Mouse (Mus musculus): Measurements from ENCODE around the gene Syf2. TPM values are rescaled to one million over a fixed set of nuclear protein-coding genes. Genes with fewer than 3 reads are reported as not detected.
A peak's percentile ranks its signal among the peaks of the same experiment; 100 is the strongest.

Gene Syf2
- total and polyA plus RNA-seq, 3 experiments = 94.6 to 165 (median 103) TPM

GRCm38 (mm10) chr4:134919733-134920540 lies 10.8 kb upstream of the Syf2 start (continued):
- peak; percentile 79 for TF ChIP-seq MYC (IDR thresholded peaks at IDR 0.05; ENCODE audit: low read depth, low read length)
- no peak for TF ChIP-seq ZC3H11A (IDR thresholded peaks at IDR 0.05; ENCODE audit: low read depth, low read length)
- TF ChIP-seq TBP (IDR thresholded peaks at IDR 0.05; ENCODE audit: low read depth, low read length) = peak; percentile 93; the same call in 1 of the 2 replicates
- TF ChIP-seq JUND (IDR thresholded peaks at IDR 0.05; ENCODE audit: low read depth, low read length) = no peak

- Histone ChIP-seq H3K4me3 (ENCODE audit: control insufficient read depth in 1 of 2, insufficient read depth in 1 of 2, low read depth in 2 of 2, low read length in 2 of 2) (peak overlapping the region in 1 of 2 experiments; percentile 67; a peak in 1 of 4 replicates), H3K36me3 (ENCODE audit: control insufficient read depth in 1 of 2, insufficient read depth in 2 of 2, low read length in 2 of 2) (peaks cover 12 to 37% of the 10 kb centered on the region in 2 experiments), H3K4me1 (ENCODE audit: control insufficient read depth in 1 of 2, insufficient read depth in 2 of 2, low read length in 2 of 2) (peaks cover 33 to 57% of the 10 kb centered on the region in 2 experiments), H3K9me3 (replicated peaks; ENCODE audit: insufficient read depth, low read length) (no peaks in the 10 kb centered on the region), H3K27ac (ENCODE audit: control insufficient read depth, low read depth, low read length) (peak overlapping the region; percentile 97), H3K79me2 (ENCODE audit: control insufficient read depth, insufficient read depth, low read length, poor library complexity) (peaks cover 23% of the 10 kb centered on the region), H3K9ac (ENCODE audit: control insufficient read depth, low read depth, low read length, poor library complexity, severe bottlenecking) (peak overlapping the region; percentile 73), H3K27me3 (ENCODE audit: control insufficient read depth in 1 of 2, insufficient read depth in 2 of 2, low read length in 2 of 2) (no peaks in the 10 kb centered on the region)
- DNase-seq (ENCODE audit: low read depth, low spot score) = no peak
- TF ChIP-seq NELFE (IDR thresholded peaks at IDR 0.05; ENCODE audit: low read depth, low read length) (no peak), ZC3H11A (IDR thresholded peaks at IDR 0.05; ENCODE audit: low read depth, low read length) (peak; percentile 74; the same call in 1 of the 2 replicates)
These were observed 10.1 kb upstream of the Syf2 start for GRCm38 (mm10) chr4:134920631-134921030.

GRCm38 (mm10) chr4:134921703-134922102 lies 9.0 kb upstream of the Syf2 start:
- DNase-seq (ENCODE audit: low read depth, low spot score) = peak; percentile 24
- Histone ChIP-seq H3K79me2 (ENCODE audit: control insufficient read depth, insufficient read depth, low read length, poor library complexity) (peaks cover 30% of the 10 kb centered on the region), H3K4me3 (ENCODE audit: control insufficient read depth in 1 of 2, insufficient read depth in 1 of 2, low read depth in 2 of 2, low read length in 2 of 2) (no peak overlapping the region), H3K27me3 (ENCODE audit: control insufficient read depth in 1 of 2, insufficient read depth in 2 of 2, low read length in 2 of 2) (no peaks in the 10 kb centered on the region), H3K9me3 (replicated peaks; ENCODE audit: insufficient read depth, low read length) (no peaks in the 10 kb centered on the region), H3K27ac (ENCODE audit: control insufficient read depth, low read depth, low read length) (no peak overlapping the region), H3K9ac (ENCODE audit: control insufficient read depth, low read depth, low read length, poor library complexity, severe bottlenecking) (no peak overlapping the region), H3K36me3 (ENCODE audit: control insufficient read depth in 1 of 2, insufficient read depth in 2 of 2, low read length in 2 of 2) (peaks cover 22 to 44% of the 10 kb centered on the region in 2 experiments), H3K4me1 (ENCODE audit: control insufficient read depth in 1 of 2, insufficient read depth in 2 of 2, low read length in 2 of 2) (peaks cover 29 to 50% of the 10 kb centered on the region in 2 experiments)
- no peak for TF ChIP-seq USF2 (IDR thresholded peaks at IDR 0.05; ENCODE audit: borderline replicate concordance in 1 of 2, insufficient read depth in 1 of 2, low read depth in 1 of 2, low read length in 2 of 2)
- no peak for TF ChIP-seq HCFC1 (IDR thresholded peaks at IDR 0.05; ENCODE audit: low read depth, low read length)
- TF ChIP-seq ZNF384 (IDR thresholded peaks at IDR 0.05; ENCODE audit: low read depth, low read length) = no peak
- no peak for TF ChIP-seq KAT2A (conservative IDR thresholded peaks at IDR 0.05; ENCODE audit: low read depth, low read length)
- no peak for TF ChIP-seq ETS1 (IDR thresholded peaks at IDR 0.05; ENCODE audit: low read depth, low read length)
- TF ChIP-seq CHD2 (IDR thresholded peaks at IDR 0.05; ENCODE audit: low read length) = no peak
- TF ChIP-seq MYB (IDR thresholded peaks at IDR 0.05; ENCODE audit: low read depth, low read length) = no peak
- no peak for TF ChIP-seq MEF2A (IDR thresholded peaks at IDR 0.05; ENCODE audit: extremely low read depth, insufficient replicate concordance, low read depth, low read length, poor library complexity, severe bottlenecking)
- no peak for TF ChIP-seq BHLHE40 (IDR thresholded peaks at IDR 0.05; ENCODE audit: borderline replicate concordance, low read depth, low read length)

Data from MEL (cell line).